Mouse (Mus musculus) bone marrow, adult 2 months (tissue): Measurements from ENCODE around the gene Snrk. TPM values are rescaled to one million over a fixed set of nuclear protein-coding genes. Genes with fewer than 3 reads are reported as not detected.

Experiments
- H3K27ac ChIP-seq: fragments of 200-500 bp; 2 replicates; pipeline ENCODE4 v1.5.1; 2012; ENCODE audit warnings: low read depth, mild to moderate bottlenecking, control low read depth, inconsistent platforms, low read length; ENCODE audit not compliant: control insufficient read depth, poor library complexity, insufficient read depth
- H3K4me1 ChIP-seq: fragments of 200-500 bp; 2 replicates; pipeline ENCODE4 v1.6.1; 2011; ENCODE audit warnings: low read length; ENCODE audit not compliant: control insufficient read depth, insufficient read depth
- H3K4me3 ChIP-seq: fragments of 200-500 bp; replicated peaks from 2 replicates; pipeline ENCODE3; 2011; ENCODE audit warnings: mild to moderate bottlenecking, low read depth, low read length, control low read depth; ENCODE audit not compliant: control insufficient read depth
- CTCF ChIP-seq: fragments of 200-500 bp; IDR thresholded peaks from 2 replicates; pipeline ENCODE4 v1.5.1; 2011; ENCODE audit warnings: low read length, control low read depth; ENCODE audit not compliant: control insufficient read depth, insufficient read depth
- POLR2A ChIP-seq: fragments of 200-500 bp; IDR thresholded peaks from 2 replicates; pipeline ENCODE4 v1.6.1; 2011; ENCODE audit warnings: low read depth, mild to moderate bottlenecking, control low read depth, low read length, borderline replicate concordance; ENCODE audit not compliant: control insufficient read depth
- WGBS: fragments of 180-500 bp; shearing (Covaris S2); methylation state at CpG from one replicate; pipeline ENCODE4 v1.1.7; 2018; 5-methylcytosine and 5-hydroxymethylcytosine counted together
- polyA plus RNA-seq: library from polyadenylated mRNA; stranded (reverse); fragments of >200 nt; gene quantifications from 2 replicates; pipeline ENCODE4 v1.2.4, GENCODE M21; 2011; ENCODE audit warnings: low replicate concordance; ENCODE audit not compliant: missing spikeins, insufficient read depth, insufficient read length

Snrk gene
- polyA plus RNA-seq, 1 experiment: 36.8 TPM

- Histone ChIP-seq H3K27ac (no peak overlapping the region), H3K4me3 (no peak overlapping the region), H3K4me1 (peaks cover 2% of the 10 kb centered on the region; the same call in 1 of the 2 replicates)
- TF ChIP-seq CTCF: no peak
- no peak for TF ChIP-seq POLR2A
- WGBS: 84% methylated on average over 3 of the region's 3 CpGs
These were observed 27.7 kb downstream of the Snrk start for GRCm38 (mm10) chr9:122144776-122145175.

DNA sequence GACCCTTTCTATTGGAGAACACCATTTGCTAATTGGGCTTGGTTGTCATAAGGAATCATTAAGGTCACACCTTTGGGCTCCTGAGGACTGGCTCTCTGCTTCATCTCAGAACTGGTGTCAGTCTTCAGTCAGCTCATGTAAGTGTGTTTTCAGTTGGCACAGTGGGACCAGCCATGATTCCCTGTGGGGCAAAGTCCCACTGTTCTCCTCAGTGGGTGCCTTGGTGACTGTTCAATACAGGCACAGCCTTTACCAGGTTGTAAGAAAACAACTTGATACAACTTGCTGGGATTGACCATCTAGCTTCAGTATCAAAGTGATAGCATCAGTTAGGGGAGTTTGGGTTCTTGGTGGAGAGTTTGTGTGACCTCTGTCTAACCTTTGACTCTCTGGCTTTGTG lies 28.6 kb downstream of the Snrk start:
- H3K27ac ChIP-seq: no peak overlapping the region
- TF ChIP-seq POLR2A: no peak
- no peak for TF ChIP-seq CTCF
- H3K4me1 ChIP-seq: peaks cover 2% of the 10 kb centered on the region; the same call in 1 of the 2 replicates
- no peak overlapping the region for H3K4me3 ChIP-seq

DNA sequence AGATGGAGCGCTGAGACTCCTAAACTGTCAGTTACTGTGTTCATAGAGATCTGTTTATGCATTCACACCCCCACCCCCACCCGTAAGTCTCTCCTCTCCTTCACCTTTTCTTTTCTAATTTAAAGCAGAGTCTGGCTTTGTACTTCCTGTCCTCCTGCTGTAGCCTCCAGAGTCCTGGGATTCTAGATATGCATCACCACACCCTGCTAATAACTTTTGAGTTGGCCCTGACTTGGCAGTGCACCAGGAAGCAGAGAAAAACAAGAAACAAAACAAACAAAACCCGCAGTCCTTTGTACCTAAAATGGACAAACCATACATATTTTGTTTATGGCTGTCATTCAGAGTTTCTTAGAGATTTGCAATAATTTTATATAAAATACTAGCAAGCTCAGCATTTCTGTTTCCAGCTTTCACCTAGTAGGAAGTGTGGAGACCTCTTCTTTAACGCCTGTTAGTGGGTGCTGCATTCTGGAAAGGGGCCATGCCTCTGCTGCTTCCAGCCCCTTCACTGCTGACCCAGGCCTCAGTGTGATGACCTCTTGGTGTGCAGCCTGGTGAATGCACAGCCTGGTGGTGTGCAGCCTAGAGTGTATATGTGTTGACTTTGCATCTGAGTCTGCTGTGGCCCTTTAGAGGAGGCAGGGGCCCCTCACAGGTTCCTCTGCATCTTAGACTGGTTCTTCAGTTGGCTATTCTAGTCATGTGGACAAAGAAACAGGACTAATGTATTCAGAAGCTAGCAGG lies 29.2 kb downstream of the Snrk start:
- H3K4me1 ChIP-seq: peaks cover 2% of the 10 kb centered on the region; the same call in 1 of the 2 replicates
- no peak overlapping the region for H3K27ac ChIP-seq
- WGBS: 76% methylated on average over 4 of the region's 4 CpGs
- H3K4me3 ChIP-seq: no peak overlapping the region
- TF ChIP-seq POLR2A (no peak), CTCF (no peak)

DNA sequence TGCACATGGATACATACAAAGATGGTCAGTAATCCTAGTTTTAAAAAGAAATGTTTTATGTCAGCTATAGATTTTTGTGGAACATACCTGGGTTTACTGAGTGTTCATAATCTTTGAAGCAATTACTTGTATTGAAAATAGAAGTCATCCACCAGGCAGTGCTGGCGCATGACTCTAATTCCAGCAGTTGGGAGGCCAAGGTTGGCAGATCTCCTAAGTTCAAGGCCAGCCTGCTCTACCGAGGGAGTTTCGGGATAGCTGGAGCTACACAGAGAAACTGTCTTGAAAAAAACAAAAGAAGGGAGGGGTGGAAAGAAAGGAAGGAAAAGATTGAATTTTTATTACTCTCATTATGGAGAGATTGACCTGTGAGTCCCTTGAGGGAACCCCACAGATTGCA lies 31.3 kb downstream of the Snrk start:
- H3K4me1 ChIP-seq: peaks cover 2% of the 10 kb centered on the region; the same call in 1 of the 2 replicates
- TF ChIP-seq CTCF (no peak), POLR2A (no peak)
- 86% methylated on average over 3 of the region's 3 CpGs for whole genome bisulfite sequencing
- no peak overlapping the region for H3K4me3 ChIP-seq
- H3K27ac ChIP-seq: no peak overlapping the region

- WGBS: 29% methylated on average over 9 of the region's 9 CpGs
- TF ChIP-seq CTCF: no peak
- TF ChIP-seq POLR2A: no peak
- no peak overlapping the region for H3K4me3 ChIP-seq
- H3K4me1 ChIP-seq: peaks cover 2% of the 10 kb centered on the region; the same call in 1 of the 2 replicates
- no peak overlapping the region for H3K27ac ChIP-seq
These were observed 33.1 kb downstream of the Snrk start for GRCm38 (mm10) chr9:122149997-122150826.

DNA sequence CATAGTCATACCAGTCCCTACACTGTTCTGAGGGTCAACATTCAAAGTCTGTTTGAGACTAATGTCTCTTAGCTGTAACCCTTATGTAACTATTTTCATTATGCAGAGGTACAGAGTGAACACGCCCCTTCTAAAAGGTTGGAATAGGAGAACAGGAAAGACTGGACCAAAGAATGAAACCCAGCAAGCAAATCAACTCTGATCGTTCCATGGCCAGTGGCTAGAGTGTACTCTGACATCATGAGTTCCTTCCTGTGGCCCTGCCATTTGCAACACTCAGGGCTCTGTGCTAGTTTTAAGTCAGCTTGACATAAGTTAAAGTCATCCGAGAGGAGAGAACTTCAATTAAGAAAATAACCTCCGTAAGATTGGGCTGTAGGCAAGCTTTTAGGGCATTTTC lies 35.0 kb downstream of the Snrk start:
- H3K27ac ChIP-seq: no peak overlapping the region
- no peak for TF ChIP-seq POLR2A
- no peak for TF ChIP-seq CTCF
- no peak overlapping the region for H3K4me3 ChIP-seq
- peaks cover 2% of the 10 kb centered on the region; the same call in 1 of the 2 replicates for H3K4me1 ChIP-seq
- 67% methylated on average over 4 of the region's 4 CpGs for WGBS

- no peak overlapping the region for H3K4me3 ChIP-seq
- WGBS: 73% methylated on average over 1 of the region's 1 CpGs
- TF ChIP-seq POLR2A (no peak), CTCF (no peak)
These were observed 35.4 kb downstream of the Snrk start for GRCm38 (mm10) chr9:122152501-122152900.

GRCm38 (mm10) chr9:122153436-122153835 lies 36.4 kb downstream of the Snrk start:
- TF ChIP-seq POLR2A: no peak
- TF ChIP-seq CTCF: no peak
- 82% methylated on average over 3 of the region's 3 CpGs for WGBS

More at GRCm38 (mm10) chr9:122152501-122152900, 35.4 kb downstream of the Snrk start:
- peaks cover 2% of the 10 kb centered on the region; the same call in 1 of the 2 replicates for H3K4me1 ChIP-seq
- H3K27ac ChIP-seq: no peak overlapping the region

More at GRCm38 (mm10) chr9:122153436-122153835, 36.4 kb downstream of the Snrk start:
- peaks cover 2% of the 10 kb centered on the region; the same call in 1 of the 2 replicates for H3K4me1 ChIP-seq
- no peak overlapping the region for H3K4me3 ChIP-seq
- no peak overlapping the region for H3K27ac ChIP-seq
